Comparison of ENCODE assay signal across 26 mouse cellular contexts in genomic region chr10:117657659-117658306, GRCm38 (mm10).
"Had no signal": no experiment of that assay in that cellular context is flagged by ENCODE, and none has a peak within 500 bp of the region (broad histone marks: within the 10 kb centered on the region; RNA-seq: fewer than 3 reads in every experiment).

No protein-coding gene starts in this region.

- H3K27ac ChIP-seq: limb, embryonic 10.5 days; limb, embryonic 13.5 days; limb, embryonic 15.5 days; liver, embryonic 12.5 days; liver, embryonic 13.5 days; liver, embryonic 14.5 days; liver, embryonic 15.5 days; lung, embryonic 15.5 days; macrophage; midbrain, embryonic 10.5 days; midbrain, embryonic 12.5 days; midbrain, embryonic 13.5 days; midbrain, embryonic 15.5 days had no signal

- H3K4me3 ChIP-seq: limb, embryonic 10.5 days; limb, embryonic 12.5 days; limb, embryonic 13.5 days; limb, embryonic 15.5 days; liver, embryonic 12.5 days; liver, embryonic 13.5 days; liver, embryonic 15.5 days; lung, embryonic 15.5 days; megakaryocyte, embryonic 14.5 days; midbrain, embryonic 10.5 days; midbrain, embryonic 12.5 days; midbrain, embryonic 13.5 days; midbrain, embryonic 15.5 days; myocyte had no signal

- DNase-seq: left cerebral cortex, postnatal 4 days; liver; liver, embryonic 13.5 days; liver, postnatal 0 days; lung, adult 2 months; lung, embryonic 14.5 days; lung, postnatal 10 days; lung, postnatal 14 days; lung, postnatal 36 days; lung, postnatal 4 days; midbrain, embryonic 14.5 days had no signal
